Mouse (Mus musculus): Measurements from ENCODE around the gene Olfr535. TPM values are rescaled to one million over a fixed set of nuclear protein-coding genes. Genes with fewer than 3 reads are reported as not detected.

The Olfr535 gene
- polyA plus RNA-seq, 1 experiment from 2014 or later: not detected

- no peaks in the 10 kb centered on the region for H3K27me3 ChIP-seq (ENCODE audit: control insufficient read depth, insufficient read depth, low read depth, low read length)
- H3K4me2 ChIP-seq (ENCODE audit: low read length): no peak overlapping the region
- 76% methylated on average over 2 of the region's 2 CpGs for WGBS
- H3K4me3 ChIP-seq (ENCODE audit: low read depth, low read length): no peak overlapping the region
- H3K4me1 ChIP-seq (ENCODE audit: control insufficient read depth, insufficient read depth, low read length): no peaks in the 10 kb centered on the region
- H3K36me3 ChIP-seq (ENCODE audit: control insufficient read depth, insufficient read depth, low read length): no peaks in the 10 kb centered on the region
- no peak for ATAC-seq
- H3K9me3 ChIP-seq (replicated peaks; ENCODE audit: control insufficient read depth, low read length, poor library complexity, severe bottlenecking): no peaks in the 10 kb centered on the region
- H3K27ac ChIP-seq (ENCODE audit: low read length): no peak overlapping the region
- H3K9ac ChIP-seq (ENCODE audit: low read depth, low read length): no peak overlapping the region
These were observed 55.7 kb downstream of the Olfr535 start for GRCm38 (mm10) chr7:140539746-140540145.

Other genes starting within 250 kb of the Olfr535 start
- gene 5830411N06Rik, start 236.9 kb upstream of the Olfr535 start, polyA plus RNA-seq (2015; fragmentation: Nextera tagmentation; extraction: Ambion mirVana): not detected in 2 replicates
- not detected in 2 replicates for gene Olfr525, start 163.4 kb upstream of the Olfr535 start, polyA plus RNA-seq (2015; fragmentation: Nextera tagmentation; extraction: Ambion mirVana)
- not detected in 2 replicates for gene Olfr527, start 150.2 kb upstream of the Olfr535 start, polyA plus RNA-seq (2015; fragmentation: Nextera tagmentation; extraction: Ambion mirVana)
- gene Olfr60, start 122.5 kb upstream of the Olfr535 start, polyA plus RNA-seq (2015; fragmentation: Nextera tagmentation; extraction: Ambion mirVana): not detected in 2 replicates
- gene Olfr530, start 107.9 kb upstream of the Olfr535 start, polyA plus RNA-seq (2015; fragmentation: Nextera tagmentation; extraction: Ambion mirVana): not detected in 2 replicates
- gene Olfr531, start 81.3 kb upstream of the Olfr535 start, polyA plus RNA-seq (2015; fragmentation: Nextera tagmentation; extraction: Ambion mirVana): not detected in 2 replicates
- gene Olfr532, start 62.6 kb upstream of the Olfr535 start, polyA plus RNA-seq (2015; fragmentation: Nextera tagmentation; extraction: Ambion mirVana): not detected in 2 replicates
- not detected in 2 replicates for gene Olfr533, start 20.8 kb upstream of the Olfr535 start, polyA plus RNA-seq (2015; fragmentation: Nextera tagmentation; extraction: Ambion mirVana)
- gene Olfr536, start 23.2 kb downstream of the Olfr535 start, polyA plus RNA-seq (2015; fragmentation: Nextera tagmentation; extraction: Ambion mirVana): not detected in 2 replicates
- gene Olfr538, start 83.7 kb downstream of the Olfr535 start, polyA plus RNA-seq (2015; fragmentation: Nextera tagmentation; extraction: Ambion mirVana): not detected in 2 replicates
- gene Olfr46, start 117.1 kb downstream of the Olfr535 start, polyA plus RNA-seq (2015; fragmentation: Nextera tagmentation; extraction: Ambion mirVana): 0.03 TPM in 1 of 2 replicates, not detected in the other
- not detected in 2 replicates for gene Olfr61, start 144.8 kb downstream of the Olfr535 start, polyA plus RNA-seq (2015; fragmentation: Nextera tagmentation; extraction: Ambion mirVana)
- gene Olfr53, start 162.2 kb downstream of the Olfr535 start, polyA plus RNA-seq (2015; fragmentation: Nextera tagmentation; extraction: Ambion mirVana): not detected in 2 replicates
- gene Olfr539, start 175.7 kb downstream of the Olfr535 start, polyA plus RNA-seq (2015; fragmentation: Nextera tagmentation; extraction: Ambion mirVana): 0.03 TPM in 1 of 2 replicates, not detected in the other
- not detected in 2 replicates for gene Olfr45, start 197.7 kb downstream of the Olfr535 start, polyA plus RNA-seq (2015; fragmentation: Nextera tagmentation; extraction: Ambion mirVana)
- gene Olfr541, start 213.1 kb downstream of the Olfr535 start, polyA plus RNA-seq (2015; fragmentation: Nextera tagmentation; extraction: Ambion mirVana): not detected in 2 replicates